ENCODE assay signal across 9 mouse cellular contexts in the genomic region with DNA sequence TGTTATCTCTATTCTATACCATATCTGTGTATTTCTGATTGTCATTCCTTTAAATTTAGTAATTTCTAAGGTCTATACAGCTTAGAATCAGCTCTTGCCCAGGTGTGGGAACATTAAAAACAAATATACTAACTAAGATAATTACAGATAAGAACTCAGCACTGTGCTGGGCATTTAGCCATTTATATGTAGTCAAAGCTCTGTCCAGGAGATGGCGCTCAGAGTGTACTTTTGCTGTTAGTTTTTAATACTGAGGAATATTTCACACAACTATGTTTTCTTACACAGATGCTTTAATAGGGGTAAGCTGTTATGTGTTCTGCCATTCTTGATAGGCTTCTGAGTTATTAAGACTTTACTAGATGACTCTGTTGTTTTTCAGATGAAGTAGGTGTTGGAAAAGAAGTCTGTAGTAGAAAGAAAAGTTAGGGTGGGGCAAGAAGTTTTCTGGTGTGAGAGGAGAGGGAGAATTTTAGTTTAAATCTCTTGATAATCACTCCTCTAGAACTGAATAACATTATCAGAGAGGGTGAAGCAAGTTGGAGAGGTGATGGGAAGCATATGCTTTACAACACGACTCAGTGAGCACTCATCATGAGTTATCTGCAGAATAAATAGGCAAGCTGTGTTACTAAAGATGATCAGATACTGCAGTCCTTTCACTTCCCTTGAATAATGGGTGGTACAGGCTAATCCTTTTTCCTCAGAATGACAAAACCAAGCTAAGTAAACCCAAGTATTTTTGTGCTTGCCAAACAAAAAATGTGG.
DNase-seq lines count a peak whose midpoint lies in the region; ATAC-seq and TF ChIP-seq lines count a peak whose summit lies in the region.
"Had no signal": no experiment of that assay in that cellular context is flagged by ENCODE, and none has a peak within 500 bp of the region (broad histone marks: within the 10 kb centered on the region; RNA-seq: fewer than 3 reads in every experiment).

No protein-coding gene starts in this region.

- no peak overlapping the region for H3K27ac ChIP-seq in forebrain, embryonic 12.5 days
- H3K27ac ChIP-seq: embryonic facial prominence, embryonic 12.5 days; liver, embryonic 13.5 days had no signal

- no peak overlapping the region for H3K4me2 ChIP-seq in forebrain, embryonic 12.5 days
- H3K4me2 ChIP-seq: embryonic facial prominence, embryonic 12.5 days; liver, embryonic 13.5 days had no signal

- TF ChIP-seq CTCF in brain, embryonic 14.5 days (IDR thresholded peaks at IDR 0.05; ENCODE audit: borderline replicate concordance, extremely low read depth, insufficient read depth, insufficient read length) = peak; percentile 48; the same call in 1 of the 2 replicates

- peak; percentile 32 to 38 for DNase-seq in left cerebral cortex, adult 18-20 months (ENCODE audit: low spot score in 2 of 2)
- DNase-seq in left cerebral cortex, postnatal 36 days (ENCODE audit: low spot score in 2 of 2) = no peak
- DNase-seq in brain, embryonic 14.5 days (ENCODE audit: low read depth) = peak; percentile 83
- peak; percentile 19 for DNase-seq in layer of hippocampus, adult 9-11 months
- DNase-seq in retina, embryonic 14.5 days (ENCODE audit: low spot score) = peak; percentile 86
- no peak for DNase-seq in lung, postnatal 25 days (ENCODE audit: low spot score)
- DNase-seq: liver, embryonic 13.5 days had no signal

- 16% methylated on average over 2 of the region's 2 CpGs for WGBS in forebrain, embryonic 12.5 days

- H3K27me3 ChIP-seq in forebrain, embryonic 12.5 days = no peaks in the 10 kb centered on the region
- H3K27me3 ChIP-seq: embryonic facial prominence, embryonic 12.5 days; liver, embryonic 13.5 days had no signal

- ATAC-seq in forebrain, embryonic 12.5 days (ENCODE audit: low FRiP score) = peak; percentile 59; the same call in 1 of the 2 replicates

- H3K4me3 ChIP-seq in forebrain, embryonic 12.5 days (replicated peaks) = no peak overlapping the region
- H3K4me3 ChIP-seq: embryonic facial prominence, embryonic 12.5 days; liver, embryonic 13.5 days had no signal

- H3K9ac ChIP-seq in forebrain, embryonic 12.5 days = no peak overlapping the region
- H3K9ac ChIP-seq: embryonic facial prominence, embryonic 12.5 days; liver, embryonic 13.5 days had no signal

- no peak for TF ChIP-seq POLR2A in brain, embryonic 14.5 days (IDR thresholded peaks at IDR 0.05; ENCODE audit: borderline replicate concordance, extremely low read depth, insufficient read depth, insufficient read length, poor library complexity, severe bottlenecking)

- no peaks in the 10 kb centered on the region for H3K4me1 ChIP-seq in forebrain, embryonic 12.5 days
- H3K4me1 ChIP-seq: embryonic facial prominence, embryonic 12.5 days; liver, embryonic 13.5 days had no signal

- no peaks in the 10 kb centered on the region for H3K9me3 ChIP-seq in forebrain, embryonic 12.5 days
- H3K9me3 ChIP-seq: embryonic facial prominence, embryonic 12.5 days; liver, embryonic 13.5 days had no signal

- H3K36me3 ChIP-seq in forebrain, embryonic 12.5 days (replicated peaks) = no peaks in the 10 kb centered on the region
- H3K36me3 ChIP-seq: embryonic facial prominence, embryonic 12.5 days; liver, embryonic 13.5 days had no signal

- intact Hi-C loops in left cerebral cortex, postnatal 36 days (cut with DNase I) = loop anchor here (1.0 to 5.0 kb wide), 3 partner anchors 689 to 747 kb away; no protein-coding TSS in a partner anchor

Comparison
In these comparisons a context has a peak if more than half of its experiments do, and no peak if none do; other contexts are left out.
1. DNase-seq: peak in left cerebral cortex, adult 18-20 months (2 of 2), brain, embryonic 14.5 days (single experiment), layer of hippocampus, adult 9-11 months (single experiment) and retina, embryonic 14.5 days (single experiment); none in left cerebral cortex, postnatal 36 days (0 of 2) and lung, postnatal 25 days (single experiment).